Mouse (Mus musculus) brain, embryonic 18.5 days (tissue): Measurements from ENCODE around the gene Gngt2.

ENCODE experiments used
- DNase-seq: peaks from one replicate; pipeline ENCODE4 v3.0.0-alpha.2; 2012; ENCODE audit warnings: low read depth, low spot score

The Gngt2 gene

DNA sequence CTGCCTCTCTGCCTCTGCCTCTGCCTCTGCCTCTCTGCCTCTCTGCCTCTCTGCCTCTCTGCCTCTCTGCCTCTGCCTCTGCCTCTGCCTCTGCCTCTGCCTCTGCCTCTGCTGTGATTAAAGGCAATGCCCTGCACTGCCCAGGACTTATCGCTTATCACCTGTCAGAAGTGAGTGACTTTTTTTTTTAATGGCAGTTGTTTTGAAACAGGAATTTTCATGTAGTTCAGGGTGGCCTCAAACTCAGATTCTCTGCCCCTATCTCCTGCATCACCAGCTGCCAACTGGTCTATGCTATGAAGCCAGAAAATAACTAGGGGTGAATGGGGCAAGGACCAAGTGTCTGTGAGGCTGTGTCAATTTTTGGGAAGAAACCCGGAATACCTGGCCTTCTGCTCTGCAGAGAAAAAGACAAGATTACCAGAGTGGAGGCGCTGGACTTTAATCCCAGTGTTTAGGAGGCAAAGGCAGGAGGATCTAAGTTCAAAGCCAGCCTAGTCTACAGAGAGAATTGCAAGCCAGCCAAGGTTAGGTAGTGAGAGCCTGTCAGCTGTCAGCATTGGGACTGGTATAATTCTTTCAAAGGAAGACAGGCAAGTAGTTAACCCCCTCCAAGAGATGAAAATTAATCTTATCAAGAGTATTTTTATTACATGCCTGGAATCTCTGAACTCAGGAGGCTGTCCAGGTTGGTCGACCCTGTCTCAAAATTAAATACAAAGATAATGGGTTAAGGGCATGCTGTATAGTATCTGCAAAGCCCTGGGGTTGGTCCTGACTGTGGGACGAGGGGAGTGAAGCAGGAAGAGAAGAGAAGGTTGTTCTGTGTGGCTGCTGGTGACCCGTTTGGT, 10.5 kb upstream of the Gngt2 start:
- no peak for DNase-seq

- no peak for DNase-seq
These were observed 9.9 kb upstream of the Gngt2 start for GRCm38 (mm10) chr11:95827168-95827447.

DNA sequence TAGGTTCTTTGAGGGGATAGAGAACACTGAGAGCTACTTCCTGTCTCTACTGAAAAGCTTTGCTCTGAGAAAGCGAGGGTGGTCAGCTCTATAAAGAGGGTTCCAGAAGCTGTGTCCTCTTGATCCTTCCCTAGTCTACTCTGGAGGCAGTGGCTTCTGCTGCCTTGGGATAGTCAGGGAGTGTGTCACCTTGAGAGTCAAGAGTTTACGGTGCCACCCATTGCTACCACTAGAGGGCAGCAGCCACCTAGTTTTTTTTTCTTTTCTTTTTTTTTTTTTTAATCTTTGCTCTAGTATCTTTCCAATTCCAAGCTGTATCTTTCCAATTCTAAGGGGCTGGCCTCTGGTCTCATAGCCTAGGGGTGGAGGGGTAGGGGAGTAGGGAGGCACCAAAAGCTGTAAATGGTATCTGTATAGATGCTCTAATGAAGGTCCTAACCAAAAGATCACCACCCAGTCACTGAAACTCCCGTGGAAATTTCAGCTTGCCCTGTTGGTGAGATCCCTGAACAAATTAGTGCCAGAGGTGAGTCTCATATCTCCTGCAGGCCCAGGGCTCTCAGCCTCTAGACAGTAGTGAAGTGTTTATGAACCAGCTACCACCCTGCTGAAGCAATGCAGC, 9.4 kb upstream of the Gngt2 start:
- DNase-seq: no peak

DNA sequence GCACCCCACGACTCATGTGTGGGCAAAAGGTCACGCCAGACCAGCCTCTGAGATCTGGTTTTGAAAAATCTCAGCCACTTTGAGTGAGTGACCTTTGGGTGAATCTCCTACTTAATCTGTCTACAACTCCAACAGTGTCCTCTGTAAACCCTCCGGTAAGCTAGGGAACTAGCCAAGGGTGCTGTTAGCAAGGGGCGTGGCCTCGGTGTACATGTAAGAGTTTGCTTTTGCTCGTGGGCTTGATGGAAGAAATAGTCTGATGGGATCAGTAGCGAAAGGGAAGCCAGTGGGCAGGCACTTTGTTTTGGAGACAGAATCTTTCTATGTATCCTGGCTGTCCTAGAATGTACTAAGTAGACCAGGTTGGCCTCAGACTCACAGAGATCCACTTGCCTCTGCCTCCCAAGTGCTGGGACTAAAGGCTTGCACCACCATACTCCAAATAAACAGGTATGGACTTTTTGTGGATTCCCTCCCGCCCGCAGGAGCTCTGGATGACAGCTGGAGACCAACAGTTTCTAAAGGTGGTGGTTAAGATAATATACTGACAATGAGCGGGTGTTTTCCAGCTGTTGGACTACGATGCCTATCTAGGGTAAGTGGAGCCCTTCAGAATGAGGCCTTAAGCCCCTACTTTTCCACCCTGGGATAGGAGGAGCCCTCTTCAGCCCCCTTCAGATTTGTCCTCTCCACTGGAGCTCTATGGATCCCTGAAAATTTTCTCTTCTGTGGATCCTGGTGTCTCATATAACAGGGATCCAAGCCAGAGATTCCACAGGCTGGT, 8.6 kb upstream of the Gngt2 start:
- DNase-seq: no peak

- DNase-seq: no peak
These were observed 7.4 kb upstream of the Gngt2 start for GRCm38 (mm10) chr11:95829526-95830050.

DNA sequence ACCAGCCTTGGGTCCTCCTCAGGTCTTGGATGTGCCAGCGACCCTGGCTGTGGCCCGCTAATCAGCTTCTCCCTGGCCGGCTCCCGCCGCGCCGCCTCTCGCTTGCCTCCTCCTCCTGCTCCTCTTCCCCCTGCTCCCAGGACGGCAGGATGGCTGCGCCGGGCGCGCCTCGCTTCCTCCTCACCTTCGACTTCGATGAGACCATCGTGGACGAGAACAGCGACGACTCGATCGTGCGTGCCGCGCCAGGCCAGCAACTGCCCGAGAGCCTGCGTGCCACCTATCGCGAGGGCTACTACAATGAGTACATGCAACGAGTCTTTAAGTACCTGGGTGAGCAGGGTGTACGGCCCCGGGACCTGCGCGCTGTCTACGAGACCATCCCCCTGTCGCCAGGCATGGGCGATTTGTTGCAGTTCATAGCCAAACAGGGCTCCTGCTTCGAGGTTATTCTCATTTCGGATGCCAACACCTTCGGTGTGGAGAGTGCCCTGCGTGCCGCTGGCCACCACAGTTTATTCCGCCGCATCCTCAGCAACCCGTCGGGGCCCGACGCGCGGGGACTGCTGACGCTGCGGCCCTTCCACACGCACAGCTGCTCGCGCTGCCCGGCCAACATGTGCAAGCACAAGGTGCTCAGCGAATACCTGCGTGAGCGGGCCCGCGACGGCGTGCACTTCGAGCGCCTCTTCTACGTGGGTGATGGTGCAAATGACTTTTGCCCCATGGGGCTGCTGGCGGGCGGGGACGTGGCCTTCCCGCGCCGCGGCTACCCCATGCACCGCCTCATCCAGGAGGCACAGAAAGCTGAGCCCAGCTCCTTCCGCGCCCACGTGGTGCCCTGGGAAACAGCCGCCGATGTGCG, 6.4 kb upstream of the Gngt2 start:
- no peak for DNase-seq

DNA sequence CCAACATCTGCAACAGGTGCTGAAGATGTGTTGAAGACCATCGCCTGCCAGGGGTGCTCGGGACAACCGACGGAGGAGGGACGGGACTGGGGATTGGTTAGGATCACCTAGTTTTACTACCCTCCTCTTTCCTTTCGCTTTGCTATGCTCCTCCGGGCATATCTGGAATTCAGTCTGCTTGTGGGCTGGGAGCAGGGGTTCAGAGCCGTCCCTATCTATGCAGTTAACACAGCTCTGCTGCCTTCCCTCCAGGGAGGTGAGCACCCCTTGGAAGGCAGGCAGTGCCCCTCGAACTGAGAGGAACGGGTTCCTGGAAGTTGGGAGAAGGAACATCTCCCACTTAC, 5.8 kb upstream of the Gngt2 start:
- DNase-seq: no peak

GRCm38 (mm10) chr11:95831641-95832040, 5.4 kb upstream of the Gngt2 start:
- no peak for DNase-seq

- no peak for DNase-seq
These were observed 4.6 kb upstream of the Gngt2 start for GRCm38 (mm10) chr11:95832129-95833005.

GRCm38 (mm10) chr11:95833006-95833570, 3.9 kb upstream of the Gngt2 start:
- DNase-seq: no peak

DNA sequence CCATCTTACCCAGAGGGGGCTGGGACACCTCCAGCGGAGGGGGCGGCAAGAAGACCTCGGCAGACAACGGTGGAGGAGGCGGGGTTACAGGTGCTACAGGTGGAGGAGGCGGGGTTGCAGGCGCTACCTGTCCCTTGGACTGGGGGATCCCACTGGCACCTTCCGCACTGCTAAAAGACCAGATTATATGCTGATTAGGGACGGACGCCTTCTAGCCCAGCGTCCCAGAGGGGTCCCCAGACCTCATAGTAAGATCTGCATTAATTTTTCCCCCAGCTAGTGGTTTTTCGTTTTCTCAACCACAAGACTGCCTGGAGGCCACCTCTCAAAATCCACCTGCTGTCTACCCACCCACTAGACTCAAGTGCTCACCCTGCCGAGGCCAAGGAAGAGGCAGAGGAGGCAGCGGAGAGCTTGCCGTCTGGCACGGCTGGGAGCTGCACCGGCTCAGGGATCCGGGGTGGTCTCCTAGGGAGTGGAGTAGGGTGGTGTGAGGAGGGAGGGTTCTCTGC, 3.3 kb upstream of the Gngt2 start:
- no peak for DNase-seq

DNA sequence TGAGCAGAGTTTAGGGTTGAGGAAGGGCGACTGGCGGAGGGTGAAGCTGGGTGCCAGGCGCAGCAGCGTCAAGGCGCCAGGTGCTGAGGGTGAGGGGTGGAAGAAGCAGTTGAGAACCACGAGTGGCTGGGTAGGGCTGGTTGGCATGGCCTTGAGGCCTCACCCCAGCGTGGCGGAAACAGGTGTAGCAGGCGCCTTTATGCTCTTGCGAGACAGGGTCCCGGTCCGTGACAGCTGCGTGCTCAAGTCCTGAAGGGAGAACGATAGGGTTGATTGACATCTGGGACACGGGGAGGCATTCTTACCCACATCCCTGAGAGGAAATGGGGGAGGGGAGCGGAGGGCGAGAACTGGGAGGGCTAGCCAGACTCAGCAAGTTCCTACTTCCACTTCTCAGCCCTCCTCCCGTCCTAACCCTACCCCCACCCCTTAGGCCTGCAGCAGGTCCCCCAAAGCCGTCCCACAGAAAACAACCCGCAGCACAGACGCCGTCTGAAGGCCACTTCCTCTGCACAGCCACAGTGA, 2.8 kb upstream of the Gngt2 start:
- DNase-seq: no peak

- DNase-seq: no peak
These were observed 2.0 kb upstream of the Gngt2 start for GRCm38 (mm10) chr11:95834742-95835710.

DNA sequence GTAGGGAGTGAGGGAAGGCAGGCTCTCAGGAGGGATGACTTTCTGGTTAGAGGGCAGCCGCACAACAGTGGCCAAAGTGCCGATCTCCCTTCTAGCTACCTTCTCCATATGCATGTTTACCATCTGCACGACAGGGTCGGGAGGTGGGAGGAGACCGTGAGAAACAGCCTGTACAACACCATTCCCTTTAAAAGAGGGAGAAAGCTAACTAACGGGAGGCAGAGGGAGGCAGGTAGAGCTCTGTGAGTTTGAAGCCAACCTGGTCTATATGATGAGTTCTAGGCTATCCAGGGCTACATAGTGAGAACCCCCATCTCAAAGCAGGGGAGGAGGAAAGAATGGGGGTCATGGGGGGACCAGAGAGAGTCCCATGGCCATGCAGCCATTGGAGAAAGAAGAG, 1.2 kb upstream of the Gngt2 start:
- DNase-seq: no peak

DNA sequence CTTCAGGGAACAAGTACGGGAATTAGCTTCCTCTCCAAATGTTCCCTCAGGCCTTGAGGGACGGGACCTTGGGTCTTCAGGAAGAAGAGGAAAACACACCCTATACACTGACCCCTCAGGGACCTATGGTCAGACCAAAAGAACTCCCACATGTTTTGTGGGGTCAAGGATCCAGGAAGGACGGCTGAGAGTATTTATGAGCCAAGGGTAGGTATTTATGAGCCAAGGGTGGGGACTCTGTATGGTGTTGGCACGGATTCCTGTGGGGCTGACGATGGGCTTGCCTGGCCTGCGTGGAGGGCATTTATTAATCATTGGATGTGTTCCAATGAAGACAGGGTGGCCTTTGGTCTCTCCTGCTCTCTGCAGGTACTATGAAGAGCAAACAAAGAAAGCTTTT, 583 bp upstream of the Gngt2 start:
- no peak for DNase-seq

- DNase-seq: no peak
These were observed 1.6 kb downstream of the Gngt2 start for GRCm38 (mm10) chr11:95838598-95838997.

GRCm38 (mm10) chr11:95838999-95839868, 2.2 kb downstream of the Gngt2 start:
- no peak for DNase-seq
